Mouse (Mus musculus) megakaryocyte, embryonic 14.5 days (primary cell): ENCODE measurements around the gene Igf2bp1. TPM values are rescaled to one million over a fixed set of nuclear protein-coding genes. Genes with fewer than 3 reads are reported as not detected.
"Not testable (repeated sequence)": the region's sequence is repeated elsewhere in the genome, so short reads cannot be mapped to it uniquely, and the experiment has no call there.

Experiments
- H3K27me3 ChIP-seq: replicated peaks from 2 replicates; pipeline ENCODE3; 2012; ENCODE audit warnings: inconsistent platforms
- H3K36me3 ChIP-seq: replicated peaks from 2 replicates; pipeline ENCODE3; 2012; ENCODE audit warnings: low read length, inconsistent platforms, mixed read lengths
- H3K4me1 ChIP-seq: 2 replicates; pipeline ENCODE4 v1.6.1; 2012; ENCODE audit warnings: inconsistent platforms
- H3K4me3 ChIP-seq: replicated peaks from 2 replicates; pipeline ENCODE3; 2012; ENCODE audit warnings: moderate library complexity, mild to moderate bottlenecking, inconsistent platforms
- H3K9me3 ChIP-seq: 2 replicates; pipeline ENCODE4 v1.6.1; 2012; ENCODE audit warnings: inconsistent platforms
- FLI1 ChIP-seq: IDR thresholded peaks from 2 replicates; pipeline ENCODE4 v1.6.1; 2012; ENCODE audit warnings: low read length, inconsistent platforms, mixed read lengths
- GATA1 ChIP-seq: IDR thresholded peaks from 3 replicates; pipeline ENCODE4 v1.6.1; 2012; ENCODE audit warnings: mixed read lengths, low read length, inconsistent platforms, borderline replicate concordance
- polyA plus RNA-seq: library from polyadenylated mRNA; stranded (reverse); fragments of >175 nt; gene quantifications from 2 replicates; pipeline ENCODE4 v1.2.3, GENCODE M21; 2012; ENCODE audit warnings: low replicate concordance; ENCODE audit not compliant: insufficient read depth

Igf2bp1 gene
- polyA plus RNA-seq, 1 experiment: 0.06 TPM

- TF ChIP-seq FLI1 (no peak), GATA1 (no peak)
- peaks cover 21% of the 10 kb centered on the region for H3K9me3 ChIP-seq
- peaks cover 26% of the 10 kb centered on the region for H3K27me3 ChIP-seq
- H3K36me3 ChIP-seq: no peaks in the 10 kb centered on the region
- no peak overlapping the region for H3K4me3 ChIP-seq
- no peaks in the 10 kb centered on the region for H3K4me1 ChIP-seq
Measured at GRCm38 (mm10) chr11:95926398-95926797, 79.3 kb downstream of the Igf2bp1 start.

GRCm38 (mm10) chr11:95925976-95926375 lies 79.8 kb downstream of the Igf2bp1 start:
- H3K9me3 ChIP-seq: peaks cover 21% of the 10 kb centered on the region
- no peak overlapping the region for H3K4me3 ChIP-seq
- no peak for TF ChIP-seq FLI1
- TF ChIP-seq GATA1: no peak
- H3K27me3 ChIP-seq: peaks cover 28% of the 10 kb centered on the region
- H3K4me1 ChIP-seq: no peaks in the 10 kb centered on the region
- H3K36me3 ChIP-seq: no peaks in the 10 kb centered on the region

- no peak overlapping the region for H3K4me3 ChIP-seq
- TF ChIP-seq GATA1 (no peak), FLI1 (no peak)
- H3K4me1 ChIP-seq: no peaks in the 10 kb centered on the region
- H3K36me3 ChIP-seq: no peaks in the 10 kb centered on the region
- H3K27me3 ChIP-seq: peaks cover 43% of the 10 kb centered on the region
- peaks cover 21% of the 10 kb centered on the region for H3K9me3 ChIP-seq
Measured at GRCm38 (mm10) chr11:95924215-95924614, 81.5 kb downstream of the Igf2bp1 start.

- not testable (repeated sequence) for H3K36me3 ChIP-seq, H3K4me3 ChIP-seq, H3K4me1 ChIP-seq
- peaks cover 21% of the 10 kb centered on the region for H3K9me3 ChIP-seq
- H3K27me3 ChIP-seq: peaks cover 48% of the 10 kb centered on the region
Measured at GRCm38 (mm10) chr11:95923477-95923876, 82.3 kb downstream of the Igf2bp1 start.

- Histone ChIP-seq H3K4me3 (no peak overlapping the region), H3K9me3 (peaks cover 11% of the 10 kb centered on the region), H3K27me3 (peaks cover 52% of the 10 kb centered on the region), H3K4me1 (peaks cover under 1% of the 10 kb centered on the region), H3K36me3 (no peaks in the 10 kb centered on the region)
- TF ChIP-seq FLI1 (no peak), GATA1 (no peak)
Measured at GRCm38 (mm10) chr11:95921991-95922621, 83.6 kb downstream of the Igf2bp1 start.

GRCm38 (mm10) chr11:95916426-95916825 lies 89.3 kb downstream of the Igf2bp1 start:
- Histone ChIP-seq H3K36me3 (no peaks in the 10 kb centered on the region), H3K4me3 (peak overlapping the region; percentile 72), H3K4me1 (peaks cover 42% of the 10 kb centered on the region), H3K9me3 (no peaks in the 10 kb centered on the region), H3K27me3 (peaks cover 76% of the 10 kb centered on the region)
- TF ChIP-seq FLI1 (no peak), GATA1 (no peak)

GRCm38 (mm10) chr11:95915006-95915710 lies 90.6 kb downstream of the Igf2bp1 start:
- Histone ChIP-seq H3K4me3 (peak overlapping the region; percentile 91), H3K4me1 (peaks cover 54% of the 10 kb centered on the region), H3K27me3 (peaks cover 71% of the 10 kb centered on the region), H3K9me3 (no peaks in the 10 kb centered on the region), H3K36me3 (no peaks in the 10 kb centered on the region)
- no peak for TF ChIP-seq GATA1
- no peak for TF ChIP-seq FLI1

GRCm38 (mm10) chr11:95914571-95914991 lies 91.2 kb downstream of the Igf2bp1 start, which contains the start of gene B4galnt2:
TSS of gene B4galnt2 (minus strand) at chr11:95914891.
- peak within 1 kb of the TSS; percentile 91 for H3K4me3 ChIP-seq
- H3K9me3 ChIP-seq: no peaks in the 10 kb centered on the region
- H3K4me1 ChIP-seq: peaks cover 54% of the 10 kb centered on the region
- TF ChIP-seq FLI1: no peak
- TF ChIP-seq GATA1: no peak
- peaks cover 67% of the 10 kb centered on the region for H3K27me3 ChIP-seq
- no peaks in the 10 kb centered on the region for H3K36me3 ChIP-seq

GRCm38 (mm10) chr11:95913959-95914566 lies 91.7 kb downstream of the Igf2bp1 start:
- TF ChIP-seq GATA1 (no peak), FLI1 (no peak)
- no peaks in the 10 kb centered on the region for H3K9me3 ChIP-seq
- no peaks in the 10 kb centered on the region for H3K36me3 ChIP-seq
- peaks cover 66% of the 10 kb centered on the region for H3K27me3 ChIP-seq
- H3K4me3 ChIP-seq: peak overlapping the region; percentile 91
- peaks cover 54% of the 10 kb centered on the region for H3K4me1 ChIP-seq

- no peaks in the 10 kb centered on the region for H3K9me3 ChIP-seq
- TF ChIP-seq GATA1 (no peak), FLI1 (no peak)
- no peak overlapping the region for H3K4me3 ChIP-seq
- peaks cover 48% of the 10 kb centered on the region for H3K27me3 ChIP-seq
- H3K4me1 ChIP-seq: peaks cover 66% of the 10 kb centered on the region
- H3K36me3 ChIP-seq: no peaks in the 10 kb centered on the region
Measured at GRCm38 (mm10) chr11:95911579-95911978, 94.2 kb downstream of the Igf2bp1 start.
